21 mouse cellular contexts compared by ENCODE assay signal in genomic region chr15:61753802-61754201, GRCm38 (mm10).
A peak's percentile ranks its signal among the peaks of the same experiment; 100 is the strongest.
DNase-seq lines count a peak whose midpoint lies in the region; ATAC-seq and TF ChIP-seq lines count a peak whose summit lies in the region.
"Had no signal": no experiment of that assay in that cellular context is flagged by ENCODE, and none has a peak within 500 bp of the region (broad histone marks: within the 10 kb centered on the region; RNA-seq: fewer than 3 reads in every experiment).

No protein-coding gene starts in this region.

- WGBS in lung, embryonic 14.5 days: 60% methylated on average over 2 of the region's 2 CpGs
- WGBS in lung, postnatal 0 days: 58% methylated on average over 2 of the region's 2 CpGs
- WGBS in heart, embryonic 15.5 days: 36% methylated on average over 2 of the region's 2 CpGs

- H3K36me3 ChIP-seq in lung, embryonic 14.5 days (ENCODE audit: insufficient read depth): no peaks in the 10 kb centered on the region
- no peaks in the 10 kb centered on the region for H3K36me3 ChIP-seq in lung, postnatal 0 days (ENCODE audit: insufficient read depth, low read length)
- no peaks in the 10 kb centered on the region for H3K36me3 ChIP-seq in heart, embryonic 15.5 days
- H3K36me3 ChIP-seq: embryonic facial prominence, embryonic 15.5 days; forebrain, embryonic 10.5 days; hindbrain, embryonic 13.5 days; stomach, embryonic 15.5 days had no signal

- no peak for TF ChIP-seq EP300 in lung, postnatal 0 days (IDR thresholded peaks at IDR 0.05)

- DNase-seq in frontal cortex, postnatal 25 days (ENCODE audit: low spot score in 2 of 2): no peak
- DNase-seq in lung, embryonic 14.5 days: peak; percentile 60
- DNase-seq in lung, postnatal 0 days (ENCODE audit: low spot score): no peak
- DNase-seq in NIH3T3 (ENCODE audit: low read depth): peak; percentile 32
- no peak for DNase-seq in MN1 (ENCODE audit: low spot score)
- no peak for DNase-seq in spleen, adult 12 weeks (ENCODE audit: low spot score)
- DNase-seq: adrenal gland, postnatal 25 days; cerebellum, adult 8-10 months; kidney, adult 9 months; kidney, postnatal 4 days; liver; liver, postnatal 0 days; spleen, adult 18-20 months; thymus, postnatal 14 days had no signal

- H3K27me3 ChIP-seq in lung, embryonic 14.5 days (ENCODE audit: insufficient read depth, low read length): no peaks in the 10 kb centered on the region
- no peaks in the 10 kb centered on the region for H3K27me3 ChIP-seq in lung, postnatal 0 days (replicated peaks; ENCODE audit: insufficient read depth, low read length)
- no peaks in the 10 kb centered on the region for H3K27me3 ChIP-seq in heart, embryonic 15.5 days
- H3K27me3 ChIP-seq: embryonic facial prominence, embryonic 15.5 days; hindbrain, embryonic 13.5 days; stomach, embryonic 15.5 days had no signal

- no peak for TF ChIP-seq CTCF in lung, embryonic 14.5 days (IDR thresholded peaks at IDR 0.05; ENCODE audit: low read depth)
- no peak for TF ChIP-seq CTCF in lung, postnatal 0 days (IDR thresholded peaks at IDR 0.05)

- ATAC-seq in frontal cortex, adult (ENCODE audit: low TSS enrichment): peak; percentile 88
- no peak for ATAC-seq in lung, embryonic 14.5 days (ENCODE audit: insufficient read depth)
- no peak for ATAC-seq in lung, postnatal 0 days
- ATAC-seq in heart, embryonic 15.5 days (replicated peaks; ENCODE audit: insufficient number of reproducible peaks, insufficient read depth, low FRiP score, low read depth): no peak
- ATAC-seq: liver, postnatal 0 days; midbrain, embryonic 16.5 days had no signal

- no peaks in the 10 kb centered on the region for H3K4me1 ChIP-seq in lung, embryonic 14.5 days (ENCODE audit: insufficient read depth)
- H3K4me1 ChIP-seq in lung, postnatal 0 days (ENCODE audit: insufficient read depth, low read depth, low read length): no peaks in the 10 kb centered on the region
- peaks cover 7% of the 10 kb centered on the region for H3K4me1 ChIP-seq in heart, embryonic 15.5 days (replicated peaks)
- H3K4me1 ChIP-seq: embryonic facial prominence, embryonic 15.5 days; forebrain, embryonic 10.5 days; hindbrain, embryonic 13.5 days; stomach, embryonic 15.5 days had no signal

- H3K27ac ChIP-seq in lung, embryonic 14.5 days (ENCODE audit: low read depth): no peak overlapping the region
- H3K27ac ChIP-seq in lung, postnatal 0 days (ENCODE audit: low read length): no peak overlapping the region
- H3K27ac ChIP-seq in heart, embryonic 15.5 days: peak overlapping the region; percentile 34; the same call in 1 of the 2 replicates
- H3K27ac ChIP-seq: embryonic facial prominence, embryonic 15.5 days; forebrain, embryonic 10.5 days; hindbrain, embryonic 13.5 days; stomach, embryonic 15.5 days had no signal

- H3K9ac ChIP-seq in lung, embryonic 14.5 days: no peak overlapping the region
- no peak overlapping the region for H3K9ac ChIP-seq in lung, postnatal 0 days (replicated peaks; ENCODE audit: low read depth)
- H3K9ac ChIP-seq in heart, embryonic 15.5 days: no peak overlapping the region
- H3K9ac ChIP-seq: embryonic facial prominence, embryonic 15.5 days; hindbrain, embryonic 13.5 days; liver, postnatal 0 days; stomach, embryonic 15.5 days had no signal

- H3K4me3 ChIP-seq in lung, embryonic 14.5 days (ENCODE audit: low read depth, low read length): no peak overlapping the region
- no peak overlapping the region for H3K4me3 ChIP-seq in lung, postnatal 0 days (ENCODE audit: low read depth, low read length)
- no peak overlapping the region for H3K4me3 ChIP-seq in heart, embryonic 15.5 days
- H3K4me3 ChIP-seq: embryonic facial prominence, embryonic 15.5 days; forebrain, embryonic 10.5 days; hindbrain, embryonic 13.5 days; stomach, embryonic 15.5 days had no signal

- no peak overlapping the region for H3K4me2 ChIP-seq in lung, embryonic 14.5 days
- no peak overlapping the region for H3K4me2 ChIP-seq in lung, postnatal 0 days (replicated peaks; ENCODE audit: low read depth, low read length)
- H3K4me2 ChIP-seq in heart, embryonic 15.5 days: no peak overlapping the region
- H3K4me2 ChIP-seq: embryonic facial prominence, embryonic 15.5 days; hindbrain, embryonic 13.5 days; stomach, embryonic 15.5 days had no signal

- H3K9me3 ChIP-seq in lung, embryonic 14.5 days (ENCODE audit: low read depth, low read length): no peaks in the 10 kb centered on the region
- no peaks in the 10 kb centered on the region for H3K9me3 ChIP-seq in lung, postnatal 0 days (ENCODE audit: low read length)
- H3K9me3 ChIP-seq in heart, embryonic 15.5 days (replicated peaks): no peaks in the 10 kb centered on the region
- H3K9me3 ChIP-seq: embryonic facial prominence, embryonic 15.5 days; forebrain, embryonic 10.5 days; hindbrain, embryonic 13.5 days; stomach, embryonic 15.5 days had no signal

Comparison
In these comparisons a context has a peak if more than half of its experiments do, and no peak if none do; other contexts are left out.
1. DNase-seq: peak in lung, embryonic 14.5 days (single experiment) and NIH3T3 (single experiment); none in frontal cortex, postnatal 25 days (0 of 2), lung, postnatal 0 days (single experiment), MN1 (single experiment) and spleen, adult 12 weeks (single experiment).